Mouse (Mus musculus): ENCODE measurements around the gene Omt2b. TPM values are rescaled to one million over a fixed set of nuclear protein-coding genes. Genes with fewer than 3 reads are reported as not detected.
"Not testable (repeated sequence)": the region's sequence is repeated elsewhere in the genome, so short reads cannot be mapped to it uniquely, and the experiment has no call there.

The Omt2b gene
- polyA plus RNA-seq, 1 experiment from 2014 or later, result not detected

DNA sequence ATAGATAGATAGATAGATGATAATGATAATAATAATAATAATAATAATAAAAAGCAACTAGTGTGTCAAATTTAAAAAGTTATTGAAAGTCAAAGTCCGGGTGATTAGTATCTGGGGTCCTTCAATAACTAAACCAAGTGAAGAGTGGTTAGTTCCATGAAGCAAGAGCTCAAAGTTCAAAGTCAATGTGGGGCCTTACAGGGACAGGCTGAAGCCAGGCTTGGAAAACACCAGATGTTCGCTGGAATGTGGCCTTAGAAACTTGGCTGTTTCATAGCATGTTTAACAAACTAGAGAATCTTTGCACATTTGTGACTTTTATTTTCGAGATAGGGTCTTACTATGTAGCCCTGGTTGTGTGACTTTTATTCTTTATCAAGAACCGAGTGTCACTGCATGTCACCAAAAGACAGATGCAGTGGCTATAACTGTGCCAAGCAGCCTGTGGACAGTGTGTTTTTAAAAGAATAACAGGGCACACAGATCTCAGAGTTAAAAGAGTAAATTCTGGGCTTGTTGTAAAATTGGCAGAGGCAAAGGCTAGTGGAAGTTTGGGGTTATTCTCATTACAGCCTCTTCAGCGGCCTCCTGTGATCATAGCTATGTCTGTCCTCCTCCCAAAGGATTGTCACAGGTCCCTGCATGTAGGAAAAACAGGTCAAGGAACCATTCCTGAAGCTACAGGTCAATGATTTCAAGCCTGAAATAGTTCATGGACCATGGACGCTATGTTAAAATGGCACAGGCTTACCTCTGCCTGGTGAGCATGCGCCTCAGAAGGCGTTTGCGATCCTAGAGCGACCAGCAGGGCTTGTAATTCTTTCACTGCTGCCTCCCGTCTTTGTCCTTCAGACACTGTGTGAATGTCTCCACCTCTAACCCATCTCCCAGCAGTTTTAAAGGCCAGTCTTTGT is 27.5 kb downstream of the Omt2b start:
- H3K27ac ChIP-seq, result no peak overlapping the region
- ATAC-seq (ENCODE audit: low read depth), result no peak

GRCm38 (mm10) chr9:78355611-78356010 is 28.2 kb downstream of the Omt2b start, which contains the start of gene Gsta2:
Gene Gsta2, minus strand, starts transcription at chr9:78355788.
- no peaks in the 10 kb centered on the region for H3K27me3 ChIP-seq
- no peaks in the 10 kb centered on the region for H3K36me3 ChIP-seq
- H3K9ac ChIP-seq, result no peak within 1 kb of the TSS
- DNase-seq (no peak), ATAC-seq (ENCODE audit: low read depth) (no peak)
- no peak within 1 kb of the TSS for H3K4me2 ChIP-seq
- WGBS (ENCODE audit: insufficient replicate concordance), result 68% methylated on average over 8 of the region's 8 CpGs
- no peaks in the 10 kb centered on the region for H3K9me3 ChIP-seq (replicated peaks)
- no peaks in the 10 kb centered on the region for H3K4me1 ChIP-seq (replicated peaks)
- H3K4me3 ChIP-seq (replicated peaks), result no peak within 1 kb of the TSS
- H3K27ac ChIP-seq, result no peak within 1 kb of the TSS

More for the DNA sequence above, 27.5 kb downstream of the Omt2b start:
- no peak overlapping the region for H3K4me3 ChIP-seq (replicated peaks)
- no peaks in the 10 kb centered on the region for H3K27me3 ChIP-seq
- no peaks in the 10 kb centered on the region for H3K36me3 ChIP-seq
- no peaks in the 10 kb centered on the region for H3K9me3 ChIP-seq (replicated peaks)
- no peak overlapping the region for H3K4me2 ChIP-seq
- no peak overlapping the region for H3K9ac ChIP-seq
- WGBS (ENCODE audit: insufficient replicate concordance), result 61% methylated on average over 11 of the region's 11 CpGs
- no peaks in the 10 kb centered on the region for H3K4me1 ChIP-seq (replicated peaks)
- no peak for DNase-seq

GRCm38 (mm10) chr9:78358053-78358452 is 30.7 kb downstream of the Omt2b start:
- H3K36me3 ChIP-seq, result no peaks in the 10 kb centered on the region
- 10% methylated on average over 9 of the region's 9 CpGs for WGBS (ENCODE audit: insufficient replicate concordance)
- H3K27ac ChIP-seq, result no peak overlapping the region
- H3K4me1 ChIP-seq (replicated peaks), result no peaks in the 10 kb centered on the region
- no peak overlapping the region for H3K4me2 ChIP-seq
- ATAC-seq (ENCODE audit: low read depth), result 0 out of 2 replicates have a peak, but pooled peaks have one; percentile 47
- peak; percentile 34 for DNase-seq
- no peaks in the 10 kb centered on the region for H3K27me3 ChIP-seq
- H3K4me3 ChIP-seq (replicated peaks), result no peak overlapping the region
- H3K9me3 ChIP-seq (replicated peaks), result no peaks in the 10 kb centered on the region
- no peak overlapping the region for H3K9ac ChIP-seq

- DNase-seq, result no peak
- Histone ChIP-seq H3K27me3 (no peaks in the 10 kb centered on the region), H3K9ac (no peak overlapping the region), H3K4me3 (replicated peaks) (no peak overlapping the region), H3K4me1 (replicated peaks) (no peaks in the 10 kb centered on the region), H3K36me3 (no peaks in the 10 kb centered on the region), H3K4me2 (no peak overlapping the region), H3K9me3 (replicated peaks) (no peaks in the 10 kb centered on the region), H3K27ac (no peak overlapping the region)
- WGBS (ENCODE audit: insufficient replicate concordance), result 62% methylated on average over 6 of the region's 6 CpGs
- ATAC-seq (ENCODE audit: low read depth), result no peak
These were observed 32.5 kb downstream of the Omt2b start for GRCm38 (mm10) chr9:78359750-78360483.

GRCm38 (mm10) chr9:78360484-78360872 is 33.1 kb downstream of the Omt2b start:
- Histone ChIP-seq H3K9ac (no peak overlapping the region), H3K27ac (no peak overlapping the region), H3K9me3 (replicated peaks) (no peaks in the 10 kb centered on the region), H3K36me3 (no peaks in the 10 kb centered on the region), H3K27me3 (no peaks in the 10 kb centered on the region), H3K4me2 (no peak overlapping the region), H3K4me3 (replicated peaks) (no peak overlapping the region), H3K4me1 (replicated peaks) (no peaks in the 10 kb centered on the region)
- no peak for DNase-seq
- 31% methylated on average over 2 of the region's 2 CpGs for WGBS (ENCODE audit: insufficient replicate concordance)
- no peak for ATAC-seq (ENCODE audit: low read depth)

- no peaks in the 10 kb centered on the region for H3K27me3 ChIP-seq
- H3K9me3 ChIP-seq (replicated peaks), result no peaks in the 10 kb centered on the region
- no peaks in the 10 kb centered on the region for H3K4me1 ChIP-seq (replicated peaks)
- DNase-seq (no peak), ATAC-seq (ENCODE audit: low read depth) (no peak)
- H3K36me3 ChIP-seq, result no peaks in the 10 kb centered on the region
- WGBS (ENCODE audit: insufficient replicate concordance), result 26% methylated on average over 6 of the region's 6 CpGs
- H3K27ac ChIP-seq, result no peak overlapping the region
- H3K4me3 ChIP-seq (replicated peaks), result no peak overlapping the region
- H3K4me2 ChIP-seq, result no peak overlapping the region
- no peak overlapping the region for H3K9ac ChIP-seq
These were observed 36.0 kb downstream of the Omt2b start for GRCm38 (mm10) chr9:78363374-78363773.

DNA sequence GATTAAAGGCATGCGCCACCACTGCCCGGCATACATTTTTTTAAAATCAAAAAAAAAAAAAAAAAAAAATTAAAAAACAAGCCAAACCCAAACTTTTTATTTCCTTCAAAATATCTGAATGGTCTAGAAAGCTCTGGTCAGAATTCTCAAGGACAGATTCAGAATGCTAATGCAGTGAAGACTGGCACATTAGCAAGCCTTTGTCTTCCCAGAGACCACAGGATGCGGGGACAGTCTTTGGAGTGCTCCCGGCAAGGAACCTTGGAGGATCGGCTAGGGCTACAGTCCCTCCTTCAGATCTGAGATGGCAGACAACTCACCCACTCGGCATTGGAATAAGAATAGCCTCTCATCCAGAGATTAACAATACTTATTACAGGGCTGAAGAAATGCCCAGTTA is 37.3 kb downstream of the Omt2b start:
- no peaks in the 10 kb centered on the region for H3K4me1 ChIP-seq (replicated peaks)
- H3K4me2 ChIP-seq, result no peak overlapping the region
- 82% methylated on average over 6 of the region's 6 CpGs for WGBS (ENCODE audit: insufficient replicate concordance)
- H3K9ac ChIP-seq, result no peak overlapping the region
- H3K9me3 ChIP-seq (replicated peaks), result no peaks in the 10 kb centered on the region
- no peak overlapping the region for H3K27ac ChIP-seq
- H3K27me3 ChIP-seq, result no peaks in the 10 kb centered on the region
- ATAC-seq (ENCODE audit: low read depth) (no peak), DNase-seq (no peak)
- H3K4me3 ChIP-seq (replicated peaks), result no peak overlapping the region
- no peaks in the 10 kb centered on the region for H3K36me3 ChIP-seq

DNA sequence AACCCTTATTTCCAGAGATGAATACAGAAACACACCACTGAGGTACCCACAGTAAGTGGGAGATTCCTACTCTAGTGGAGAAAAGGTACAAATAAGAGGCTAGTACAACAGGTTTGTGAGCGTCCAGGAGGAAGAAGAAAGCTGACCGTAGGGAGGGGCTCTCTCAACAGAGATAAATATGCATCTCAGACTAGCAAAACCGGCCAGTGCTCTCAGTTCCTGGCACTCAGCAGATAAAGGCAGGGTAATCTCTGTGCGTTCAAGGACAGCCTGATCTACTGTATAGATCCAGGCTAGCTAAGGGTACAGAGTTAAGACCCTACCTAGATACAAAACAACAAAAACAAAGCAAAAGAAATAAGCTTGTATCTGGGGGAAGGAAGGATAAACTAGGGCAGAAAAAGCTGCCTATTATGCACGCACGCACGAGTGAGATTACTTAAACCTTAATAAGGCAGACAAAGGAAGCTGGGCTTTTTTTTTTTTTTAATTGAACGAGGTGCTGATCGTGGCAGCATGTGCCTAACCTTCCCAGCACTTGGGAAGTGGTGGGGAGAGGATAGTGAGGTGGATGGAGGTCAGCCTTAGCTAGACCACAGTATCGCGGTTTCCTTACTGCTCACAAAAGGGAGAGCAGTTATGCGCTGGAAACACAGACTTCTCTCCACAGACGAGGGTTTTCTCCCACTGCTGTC is 38.6 kb downstream of the Omt2b start:
- H3K27me3 ChIP-seq, result no peaks in the 10 kb centered on the region
- DNase-seq, result no peak
- no peak overlapping the region for H3K9ac ChIP-seq
- no peak overlapping the region for H3K27ac ChIP-seq
- no peaks in the 10 kb centered on the region for H3K36me3 ChIP-seq
- WGBS (ENCODE audit: insufficient replicate concordance), result 38% methylated on average over 13 of the region's 13 CpGs
- no peak overlapping the region for H3K4me2 ChIP-seq
- no peak for ATAC-seq (ENCODE audit: low read depth)
- no peaks in the 10 kb centered on the region for H3K4me1 ChIP-seq (replicated peaks)
- H3K4me3 ChIP-seq (replicated peaks), result no peak overlapping the region
- H3K9me3 ChIP-seq (replicated peaks), result no peaks in the 10 kb centered on the region

GRCm38 (mm10) chr9:78367959-78368358 is 40.6 kb downstream of the Omt2b start, which contains the start of gene Dppa5a:
Gene Dppa5a, minus strand, starts transcription at chr9:78368177.
- 68% methylated on average over 16 of the region's 16 CpGs for WGBS (ENCODE audit: insufficient replicate concordance)
- not testable (repeated sequence) for H3K27ac ChIP-seq; DNase-seq; H3K4me1 ChIP-seq (replicated peaks); H3K9ac ChIP-seq; H3K4me3 ChIP-seq (replicated peaks); H3K27me3 ChIP-seq; ATAC-seq (ENCODE audit: low read depth); H3K9me3 ChIP-seq (replicated peaks); H3K36me3 ChIP-seq; H3K4me2 ChIP-seq

- H3K27ac ChIP-seq, result no peak overlapping the region
- no peak overlapping the region for H3K4me2 ChIP-seq
- no peaks in the 10 kb centered on the region for H3K27me3 ChIP-seq
- 45% methylated on average over 3 of the region's 3 CpGs for WGBS (ENCODE audit: insufficient replicate concordance)
- ATAC-seq (ENCODE audit: low read depth), result no peak
- no peak for DNase-seq
- no peak overlapping the region for H3K4me3 ChIP-seq (replicated peaks)
- no peaks in the 10 kb centered on the region for H3K9me3 ChIP-seq (replicated peaks)
- H3K36me3 ChIP-seq, result no peaks in the 10 kb centered on the region
- H3K9ac ChIP-seq, result no peak overlapping the region
- no peaks in the 10 kb centered on the region for H3K4me1 ChIP-seq (replicated peaks)
These were observed 41.4 kb downstream of the Omt2b start for GRCm38 (mm10) chr9:78368671-78369293.

GRCm38 (mm10) chr9:78369349-78369748 is 42.0 kb downstream of the Omt2b start:
- 73% methylated on average over 2 of the region's 2 CpGs for WGBS (ENCODE audit: insufficient replicate concordance)
- Histone ChIP-seq H3K9me3 (replicated peaks) (no peaks in the 10 kb centered on the region), H3K9ac (no peak overlapping the region), H3K36me3 (no peaks in the 10 kb centered on the region), H3K4me3 (replicated peaks) (no peak overlapping the region), H3K4me1 (replicated peaks) (no peaks in the 10 kb centered on the region), H3K27ac (no peak overlapping the region), H3K27me3 (no peaks in the 10 kb centered on the region), H3K4me2 (no peak overlapping the region)
- DNase-seq (no peak), ATAC-seq (ENCODE audit: low read depth) (no peak)

Data from liver, embryonic 13.5 days (tissue).